Mouse (Mus musculus) kidney, adult 9 months (tissue): ENCODE results near the gene Clint1.
A peak's percentile ranks its signal among the peaks of the same experiment; 100 is the strongest.

ENCODE experiments used
- DNase-seq: peaks from one replicate; pipeline ENCODE4 v3.0.0; 2022

Clint1 gene

GRCm38 (mm10) chr11:45851516-45852123 is at the start of gene Clint1:
Clint1 (plus strand) TSS chr11:45852051.
- DNase-seq = peak; percentile 77

GRCm38 (mm10) chr11:45804068-45804467 is 47.8 kb upstream of the Clint1 start:
- peak; percentile 62 for DNase-seq

- DNase-seq = peak; percentile 79
Observed at GRCm38 (mm10) chr11:45805312-45805772, 46.5 kb upstream of the Clint1 start.

GRCm38 (mm10) chr11:45805810-45806209 is 46.0 kb upstream of the Clint1 start:
- DNase-seq = peak; percentile 89

GRCm38 (mm10) chr11:45806264-45806663 is 45.6 kb upstream of the Clint1 start:
- peak; percentile 75 for DNase-seq

- DNase-seq = no peak
Observed at GRCm38 (mm10) chr11:45806809-45807208, 45.0 kb upstream of the Clint1 start.

- DNase-seq = no peak
Observed at GRCm38 (mm10) chr11:45807820-45808219, 44.0 kb upstream of the Clint1 start.

GRCm38 (mm10) chr11:45809424-45809823 is 42.4 kb upstream of the Clint1 start:
- DNase-seq = no peak

- DNase-seq = no peak
Observed at GRCm38 (mm10) chr11:45810056-45810455, 41.8 kb upstream of the Clint1 start.

GRCm38 (mm10) chr11:45810805-45811204 is 41.0 kb upstream of the Clint1 start:
- DNase-seq = no peak

- no peak for DNase-seq
Observed at GRCm38 (mm10) chr11:45815603-45816002, 36.2 kb upstream of the Clint1 start.

- DNase-seq = no peak
Observed at GRCm38 (mm10) chr11:45816712-45817111, 35.1 kb upstream of the Clint1 start.

GRCm38 (mm10) chr11:45817996-45818395 is 33.9 kb upstream of the Clint1 start:
- no peak for DNase-seq

GRCm38 (mm10) chr11:45820930-45821329 is 30.9 kb upstream of the Clint1 start:
- no peak for DNase-seq

GRCm38 (mm10) chr11:45830112-45830511 is 21.7 kb upstream of the Clint1 start:
- DNase-seq = no peak

- DNase-seq = no peak
Observed at GRCm38 (mm10) chr11:45830743-45831310, 21.0 kb upstream of the Clint1 start.

GRCm38 (mm10) chr11:45831476-45832143 is 20.2 kb upstream of the Clint1 start:
- DNase-seq = no peak

GRCm38 (mm10) chr11:45835625-45836255 is 16.1 kb upstream of the Clint1 start:
- no peak for DNase-seq

GRCm38 (mm10) chr11:45837257-45837817 is 14.5 kb upstream of the Clint1 start:
- peak; percentile 63 for DNase-seq

GRCm38 (mm10) chr11:45838450-45838849 is 13.4 kb upstream of the Clint1 start:
- peak; percentile 96 for DNase-seq

- no peak for DNase-seq
Observed at GRCm38 (mm10) chr11:45840332-45840731, 11.5 kb upstream of the Clint1 start.

GRCm38 (mm10) chr11:45846008-45846407 is 5.8 kb upstream of the Clint1 start:
- no peak for DNase-seq

GRCm38 (mm10) chr11:45847548-45847947 is 4.3 kb upstream of the Clint1 start:
- DNase-seq = no peak
